Mouse (Mus musculus): ENCODE data around the gene Npas1.

The Npas1 gene

GRCm38 (mm10) chr7:16471549-16471948, 6.0 kb downstream of the Npas1 start:
- DNase-seq (ENCODE audit: low spot score in 2 of 2), result no peak

- no peak for DNase-seq (ENCODE audit: low spot score in 2 of 2)
Observed at GRCm38 (mm10) chr7:16468115-16468514, 9.4 kb downstream of the Npas1 start.

- DNase-seq (ENCODE audit: low spot score in 2 of 2), result no peak
Observed at GRCm38 (mm10) chr7:16466565-16466964, 11.0 kb downstream of the Npas1 start.

- DNase-seq (ENCODE audit: low spot score in 2 of 2), result no peak
Observed at GRCm38 (mm10) chr7:16465568-16465967, 12.0 kb downstream of the Npas1 start.

- peak; percentile 50 to 61 for DNase-seq (ENCODE audit: low spot score in 2 of 2)
Observed at GRCm38 (mm10) chr7:16465160-16465559, 12.4 kb downstream of the Npas1 start.

- DNase-seq (ENCODE audit: low spot score in 2 of 2), result peak; percentile 47 to 82
Observed at GRCm38 (mm10) chr7:16463214-16463613, 14.3 kb downstream of the Npas1 start.

GRCm38 (mm10) chr7:16461705-16462104, 15.8 kb downstream of the Npas1 start:
- DNase-seq (ENCODE audit: low spot score in 2 of 2), result no peak

GRCm38 (mm10) chr7:16461151-16461550, 16.4 kb downstream of the Npas1 start:
- DNase-seq (ENCODE audit: low spot score in 2 of 2), result no peak

- DNase-seq (ENCODE audit: low spot score in 2 of 2), result no peak
Observed at GRCm38 (mm10) chr7:16460566-16460965, 17.0 kb downstream of the Npas1 start.

GRCm38 (mm10) chr7:16456289-16456688, 21.2 kb downstream of the Npas1 start:
- no peak for DNase-seq (ENCODE audit: low spot score in 2 of 2)

GRCm38 (mm10) chr7:16455016-16455415, 22.5 kb downstream of the Npas1 start:
- no peak for DNase-seq (ENCODE audit: low spot score in 2 of 2)

- peak; percentile 47 to 59 for DNase-seq (ENCODE audit: low spot score in 2 of 2)
Observed at GRCm38 (mm10) chr7:16453118-16453711, 24.3 kb downstream of the Npas1 start.

GRCm38 (mm10) chr7:16452587-16453073, 24.9 kb downstream of the Npas1 start, which contains the start of gene Tmem160:
TSS of gene Tmem160 (plus strand) at chr7:16452779.
- peak; percentile 79 to 89 for DNase-seq (ENCODE audit: low spot score in 2 of 2)

- no peak for DNase-seq (ENCODE audit: low spot score in 2 of 2)
Observed at GRCm38 (mm10) chr7:16451656-16452055, 25.9 kb downstream of the Npas1 start.

- no peak for DNase-seq (ENCODE audit: low spot score in 2 of 2)
Observed at GRCm38 (mm10) chr7:16441241-16441640, 36.3 kb downstream of the Npas1 start.

- DNase-seq (ENCODE audit: low spot score in 2 of 2), result no peak
Observed at GRCm38 (mm10) chr7:16435088-16435487, 42.4 kb downstream of the Npas1 start.

- DNase-seq (ENCODE audit: low spot score in 2 of 2), result no peak
Observed at GRCm38 (mm10) chr7:16433352-16433971, 44.1 kb downstream of the Npas1 start.

GRCm38 (mm10) chr7:16426129-16426729, 51.3 kb downstream of the Npas1 start:
- DNase-seq (ENCODE audit: low spot score in 2 of 2), result peak in 1 of 2 experiments; percentile 47

GRCm38 (mm10) chr7:16425721-16426120, 51.8 kb downstream of the Npas1 start:
- DNase-seq (ENCODE audit: low spot score in 2 of 2), result no peak

GRCm38 (mm10) chr7:16423731-16424130, 53.8 kb downstream of the Npas1 start:
- no peak for DNase-seq (ENCODE audit: low spot score in 2 of 2)

GRCm38 (mm10) chr7:16422222-16422856, 55.2 kb downstream of the Npas1 start:
- no peak for DNase-seq (ENCODE audit: low spot score in 2 of 2)

GRCm38 (mm10) chr7:16420493-16421118, 56.9 kb downstream of the Npas1 start:
- DNase-seq (ENCODE audit: low spot score in 2 of 2), result no peak

Measured in frontal cortex, postnatal 14 days (tissue).